Mouse (Mus musculus): ENCODE measurements around the gene Cox6a1.
A peak's percentile ranks its signal among the peaks of the same experiment; 100 is the strongest.

Gene Cox6a1

DNA sequence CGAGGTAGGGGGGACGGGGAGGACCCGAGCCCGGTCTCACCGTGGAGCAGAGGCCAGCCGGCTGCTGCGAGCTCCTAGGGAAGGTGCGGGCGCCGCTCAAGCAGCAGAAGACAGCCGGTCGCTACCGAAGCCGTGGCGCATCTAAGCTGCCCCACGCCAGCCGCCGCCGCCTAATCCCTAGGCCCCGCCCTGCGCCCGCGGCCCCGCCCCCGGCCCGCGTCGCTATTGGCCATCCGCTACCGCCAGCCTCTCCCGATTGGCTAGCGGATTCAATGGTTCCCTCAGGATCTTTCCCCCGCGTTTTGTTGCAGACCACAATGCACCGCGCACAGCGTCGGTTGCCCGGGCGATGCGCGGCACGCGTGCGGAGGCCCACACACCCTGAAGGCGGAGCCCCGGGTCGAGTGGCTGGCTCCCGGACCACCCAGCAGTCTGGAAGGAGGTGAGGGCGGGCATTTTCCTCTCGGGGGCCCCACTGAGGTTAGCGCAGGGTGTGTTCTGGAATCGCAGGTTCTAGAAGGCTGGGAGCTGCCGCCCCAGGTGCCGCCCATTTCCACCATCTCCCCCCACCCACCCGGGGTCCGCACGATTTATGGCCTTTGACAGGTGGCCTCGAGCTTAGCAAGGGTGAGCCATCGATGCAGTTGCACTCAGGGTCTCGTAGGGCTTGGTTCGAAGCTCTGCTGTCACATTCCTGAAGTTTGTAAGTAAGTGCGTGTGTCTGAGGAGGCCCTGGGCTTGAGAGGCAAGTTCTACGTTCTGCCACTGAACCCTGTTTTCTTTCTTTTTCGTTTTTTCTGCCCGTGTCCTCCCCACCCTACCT is 47.8 kb downstream of the Cox6a1 start, which contains the start of gene Dynll1:
Gene Dynll1 (minus strand): TSS at position 208 of the 823 bp plus-strand sequence.
- DNase-seq (ENCODE audit: low spot score in 2 of 2) = peak; percentile 97 to 99

DNA sequence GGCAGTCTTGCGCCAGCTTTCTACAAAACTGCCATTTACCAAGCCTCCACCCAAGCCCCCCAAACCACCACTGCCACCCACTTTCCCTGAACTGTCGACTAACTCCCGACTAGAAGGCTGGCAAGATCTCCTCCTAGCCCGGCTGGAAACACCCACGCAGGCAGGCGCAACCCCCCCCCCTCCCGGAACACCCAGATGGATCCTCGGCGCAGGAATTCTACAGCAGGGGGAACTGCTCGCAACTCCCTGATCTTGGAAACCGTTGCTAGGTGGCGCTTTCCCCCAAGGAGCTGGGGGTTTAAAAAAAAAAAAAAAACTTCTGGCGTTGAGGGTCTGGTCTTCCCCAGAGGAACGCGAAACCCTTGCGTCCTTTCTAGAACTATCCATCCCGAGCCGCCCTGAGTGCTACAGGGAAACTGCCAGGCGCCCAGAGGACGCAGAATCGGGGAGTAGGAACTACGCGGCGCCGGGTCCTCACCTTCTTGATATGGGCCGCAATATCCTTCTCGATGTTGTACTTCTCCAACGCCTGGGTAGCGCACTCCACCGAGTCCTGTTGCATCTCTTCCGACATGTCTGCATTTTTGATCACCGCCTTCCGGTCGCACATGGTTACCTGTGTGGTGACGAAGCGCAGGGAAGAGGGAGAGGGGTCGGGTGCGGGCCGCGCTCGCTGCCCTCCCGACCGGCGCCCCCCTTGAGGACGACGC is 48.6 kb downstream of the Cox6a1 start:
- peak; percentile 68 for DNase-seq (ENCODE audit: low spot score in 2 of 2)

DNA sequence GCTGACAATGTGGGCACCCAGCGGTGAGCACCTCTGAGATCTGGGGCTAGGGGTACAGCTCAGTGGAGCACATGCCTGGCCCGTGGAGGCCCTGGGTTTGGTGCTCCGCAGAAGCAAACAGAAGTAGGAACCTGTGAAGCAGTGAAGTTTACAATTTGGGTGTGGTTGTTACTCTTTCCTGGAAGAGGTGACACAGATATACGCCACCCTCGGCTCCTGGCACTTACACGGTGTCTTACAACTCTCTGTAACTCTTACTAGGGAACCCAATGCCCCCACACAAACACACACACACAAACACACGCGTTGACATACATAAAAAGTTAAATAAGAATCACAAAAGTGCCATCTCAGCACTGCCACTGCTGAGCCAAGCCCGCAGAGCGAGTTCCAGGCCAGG is 52.4 kb downstream of the Cox6a1 start:
- no peak for DNase-seq (ENCODE audit: low spot score in 2 of 2)
